Mouse (Mus musculus): ENCODE data around the gene Armh1.

Armh1 gene

GRCm38 (mm10) chr4:117251801-117252316 lies at the start of gene Armh1, which contains the start of gene Tmem53:
Gene Armh1, minus strand, starts transcription at chr4:117252125.
Gene Tmem53, plus strand, starts transcription at chr4:117251951.
- DNase-seq (ENCODE audit: low read depth, low spot score) = peak; percentile 93

- DNase-seq (ENCODE audit: low read depth, low spot score) = no peak
Observed at GRCm38 (mm10) chr4:117299921-117300320, 48.0 kb upstream of the Armh1 start.

GRCm38 (mm10) chr4:117297819-117298218 lies 45.9 kb upstream of the Armh1 start:
- no peak for DNase-seq (ENCODE audit: low read depth, low spot score)

- DNase-seq (ENCODE audit: low read depth, low spot score) = no peak
Observed at GRCm38 (mm10) chr4:117296849-117297593, 45.1 kb upstream of the Armh1 start.

GRCm38 (mm10) chr4:117291696-117292095 lies 39.8 kb upstream of the Armh1 start:
- DNase-seq (ENCODE audit: low read depth, low spot score) = no peak

DNA sequence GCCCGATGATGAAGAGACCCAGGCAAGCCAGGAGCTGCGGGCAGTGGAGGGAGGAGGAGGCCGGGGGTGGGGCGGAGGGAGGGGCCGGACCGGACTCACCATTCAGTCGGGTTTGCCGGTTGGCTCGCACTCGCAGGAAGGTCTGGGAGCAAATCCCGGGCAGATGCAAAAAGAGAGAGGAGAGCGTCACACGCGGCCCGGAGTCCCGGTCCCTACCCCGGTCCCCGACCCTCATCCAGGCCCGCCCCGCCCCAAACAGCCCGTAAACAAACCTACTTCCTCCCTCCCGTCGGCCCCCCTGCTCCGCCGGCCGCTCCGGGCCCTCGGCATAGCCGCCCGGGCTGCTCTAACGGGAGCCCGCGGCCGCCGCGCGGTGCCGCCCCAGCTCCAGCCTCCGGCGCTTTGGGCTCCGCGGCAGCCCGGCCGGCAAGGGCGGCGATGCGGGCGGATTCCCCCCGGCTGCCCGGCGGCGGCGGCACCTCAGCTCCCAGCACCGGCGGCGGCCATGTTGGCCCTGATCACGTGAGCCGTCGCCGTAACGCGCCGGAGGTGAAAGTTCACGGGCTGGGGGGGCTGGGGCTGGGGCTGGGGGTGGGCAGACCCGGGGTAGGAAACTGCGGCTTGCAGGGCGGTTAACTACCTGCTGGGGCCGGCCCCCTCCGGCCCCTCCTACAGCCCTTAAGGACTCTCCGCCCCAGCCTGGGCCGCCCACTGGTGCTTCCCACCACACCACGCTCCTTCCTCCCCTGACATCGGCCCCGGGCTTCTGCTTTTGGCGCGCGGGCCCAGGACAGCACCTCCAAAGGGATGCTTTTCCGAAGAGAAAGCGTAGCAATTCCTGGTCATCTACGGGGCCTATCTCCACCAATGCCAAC lies 37.2 kb upstream of the Armh1 start:
- peak; percentile 52 for DNase-seq (ENCODE audit: low read depth, low spot score)

DNA sequence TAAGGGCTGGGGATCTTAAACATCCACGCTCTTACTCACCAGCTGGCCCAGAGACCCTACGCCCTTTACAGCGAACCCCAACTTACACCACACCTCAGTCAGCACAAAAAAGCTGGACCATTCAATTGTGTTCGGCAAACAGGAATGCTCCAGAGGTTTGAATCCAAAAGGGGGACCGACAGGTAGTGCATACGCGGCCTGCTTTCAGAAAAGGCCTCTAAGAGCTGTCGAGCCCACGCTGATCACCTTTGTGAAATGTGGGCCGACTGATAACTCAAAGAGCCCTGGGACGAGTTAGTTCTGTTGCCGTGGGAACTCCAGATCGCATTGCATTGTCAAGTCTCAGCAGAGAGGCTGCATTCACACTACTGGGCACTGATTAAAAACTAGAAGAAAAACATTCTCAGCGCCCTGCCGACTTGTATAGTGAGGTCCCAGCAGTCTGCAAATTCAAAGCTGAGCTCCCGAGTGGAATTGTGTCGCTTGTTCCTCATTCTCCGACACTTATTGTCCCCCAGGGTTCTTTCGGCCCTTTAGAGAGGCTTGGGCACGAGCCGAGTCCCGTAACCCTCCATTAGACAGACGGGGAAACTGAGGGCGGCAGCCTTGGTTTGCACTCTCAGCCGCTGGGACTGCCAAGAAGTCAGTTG lies 36.5 kb upstream of the Armh1 start:
- DNase-seq (ENCODE audit: low read depth, low spot score) = no peak

- no peak for DNase-seq (ENCODE audit: low read depth, low spot score)
Observed at GRCm38 (mm10) chr4:117284363-117284762, 32.4 kb upstream of the Armh1 start.

- no peak for DNase-seq (ENCODE audit: low read depth, low spot score)
Observed at GRCm38 (mm10) chr4:117283271-117284191, 31.6 kb upstream of the Armh1 start.

- no peak for DNase-seq (ENCODE audit: low read depth, low spot score)
Observed at GRCm38 (mm10) chr4:117281090-117281845, 29.3 kb upstream of the Armh1 start.

DNA sequence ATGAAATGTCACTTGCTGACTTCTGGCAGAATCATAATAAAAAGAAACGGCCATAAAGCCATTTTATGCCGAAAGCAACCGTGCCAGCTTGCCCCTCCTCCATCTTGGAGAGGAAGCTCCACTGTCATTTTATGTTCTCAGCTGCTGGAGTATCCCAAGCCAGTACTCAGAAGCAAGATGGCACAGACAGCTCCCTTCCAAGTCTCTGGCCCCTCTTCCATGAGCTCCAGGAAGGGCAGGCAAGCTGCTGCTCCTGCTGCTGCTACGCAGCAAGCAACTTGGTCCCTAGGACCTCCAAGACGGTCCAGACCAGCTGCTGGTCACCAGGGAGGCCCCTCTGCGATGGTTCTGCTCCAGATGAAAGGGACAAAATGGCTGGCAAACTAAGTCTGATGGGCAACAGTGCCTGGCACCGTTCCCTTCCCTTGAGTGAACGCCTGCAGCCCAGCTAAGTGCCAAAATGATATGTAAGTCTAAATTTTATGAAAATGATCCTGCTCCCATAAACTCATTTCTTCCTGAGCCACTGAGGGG lies 28.5 kb upstream of the Armh1 start:
- DNase-seq (ENCODE audit: low read depth, low spot score) = no peak

GRCm38 (mm10) chr4:117279253-117279642 lies 27.3 kb upstream of the Armh1 start:
- DNase-seq (ENCODE audit: low read depth, low spot score) = no peak

- no peak for DNase-seq (ENCODE audit: low read depth, low spot score)
Observed at GRCm38 (mm10) chr4:117278381-117279252, 26.7 kb upstream of the Armh1 start.

DNA sequence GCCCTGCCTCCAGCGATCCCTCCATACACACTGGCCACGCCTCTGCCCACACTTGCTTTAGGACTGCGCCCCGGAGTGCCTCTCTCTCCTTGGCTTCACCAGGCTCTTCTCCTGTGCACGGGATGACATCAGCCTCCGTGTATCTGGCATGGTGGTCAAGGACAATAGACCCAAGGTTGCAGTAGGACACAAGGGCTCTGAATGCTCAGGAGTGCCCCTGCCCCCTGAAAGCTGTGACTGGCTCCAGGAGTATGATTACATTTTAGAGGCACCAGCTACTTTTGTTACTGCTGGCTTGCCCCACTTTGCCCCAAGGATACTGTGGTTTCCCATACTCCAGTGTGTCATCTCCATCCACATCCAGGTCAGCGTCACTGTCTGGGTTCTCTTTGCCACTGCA lies 25.8 kb upstream of the Armh1 start:
- no peak for DNase-seq (ENCODE audit: low read depth, low spot score)

DNA sequence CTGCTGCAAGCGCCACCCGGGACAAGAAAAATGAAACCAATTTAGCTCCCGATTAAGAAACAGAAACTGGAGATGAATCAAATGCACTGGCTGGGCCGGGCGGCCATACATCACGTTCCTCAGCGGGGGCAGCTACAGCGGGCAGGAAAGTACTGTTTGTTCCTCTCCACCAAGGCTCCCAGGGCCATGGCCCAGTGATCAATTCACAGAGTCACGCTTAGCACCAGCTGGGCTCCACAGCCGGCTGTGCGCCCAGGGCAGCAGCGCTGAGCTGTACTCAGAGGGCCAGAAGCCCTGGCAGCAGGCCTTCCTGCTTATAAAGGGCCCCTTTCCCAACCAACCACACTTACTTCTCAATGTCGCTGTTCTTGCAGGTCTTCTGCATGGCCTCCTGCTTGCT lies 25.1 kb upstream of the Armh1 start:
- DNase-seq (ENCODE audit: low read depth, low spot score) = no peak

GRCm38 (mm10) chr4:117276281-117276711 lies 24.4 kb upstream of the Armh1 start:
- no peak for DNase-seq (ENCODE audit: low read depth, low spot score)

DNA sequence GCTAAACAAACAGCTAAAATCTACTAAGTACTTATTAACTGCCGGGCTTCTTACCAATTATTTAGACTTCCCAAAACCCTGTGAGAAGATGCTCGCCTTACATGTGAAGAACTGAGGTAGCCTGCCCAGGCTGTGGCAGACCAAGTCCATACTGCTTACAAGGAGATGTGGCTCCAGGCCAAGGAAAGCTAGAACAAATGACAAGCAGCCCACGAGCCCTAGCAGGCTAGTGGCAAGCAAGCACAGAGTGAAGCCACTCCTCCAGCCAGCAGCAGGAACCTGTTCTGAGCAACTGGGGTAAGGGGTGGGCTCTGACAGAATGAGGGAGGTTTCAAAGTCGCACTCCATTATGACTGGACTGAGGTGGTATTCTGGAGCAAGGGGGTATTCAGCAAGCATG lies 22.8 kb upstream of the Armh1 start:
- no peak for DNase-seq (ENCODE audit: low read depth, low spot score)

GRCm38 (mm10) chr4:117272459-117272858 lies 20.5 kb upstream of the Armh1 start:
- no peak for DNase-seq (ENCODE audit: low read depth, low spot score)

DNA sequence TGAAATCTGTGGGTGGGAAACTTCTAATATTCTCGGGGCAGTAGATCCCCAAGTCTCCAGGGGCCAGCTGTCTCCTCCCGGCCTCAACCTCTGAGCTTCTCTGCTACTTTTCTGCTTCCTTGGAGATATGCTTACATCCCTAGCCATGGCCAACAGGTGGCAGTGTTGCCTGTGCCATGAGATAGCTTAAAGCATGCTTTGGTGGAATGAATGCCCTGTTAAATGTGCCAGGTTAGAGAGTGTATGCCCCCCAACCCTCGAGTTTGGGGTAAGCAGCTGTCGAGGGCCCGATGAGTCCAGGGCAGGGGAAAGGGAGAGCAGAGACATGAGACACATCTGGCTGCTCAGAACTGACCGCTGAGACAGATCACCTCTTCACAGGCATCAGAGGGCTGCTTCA lies 18.4 kb upstream of the Armh1 start:
- DNase-seq (ENCODE audit: low read depth, low spot score) = peak; percentile 63

Data from c-Kit-negative CD71-positive TER-119-positive erythroid progenitor cells, embryonic 14.5 days (primary cell).